In the genomic region with DNA sequence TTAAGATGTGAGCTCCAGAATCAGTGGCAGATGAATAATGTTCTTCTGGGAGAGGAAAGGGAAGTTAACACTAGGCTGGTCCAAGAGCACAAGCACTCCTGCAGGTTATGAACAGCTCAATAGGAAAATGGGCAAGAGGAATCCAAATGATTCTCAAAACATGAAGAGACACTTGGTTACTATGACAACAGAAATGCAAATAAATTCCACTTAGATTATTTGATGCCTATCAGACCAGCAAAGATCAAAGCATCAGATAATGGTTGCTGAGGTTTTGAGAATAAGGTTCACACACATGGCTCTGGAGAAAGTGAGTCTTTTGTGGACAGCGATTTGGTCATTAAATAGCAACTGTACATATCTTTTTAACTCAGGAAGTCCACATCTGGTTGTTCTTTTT, we compare ENCODE assay signal across 31 mouse cellular contexts. TPM values are rescaled to one million over a fixed set of nuclear protein-coding genes. Genes with fewer than 3 reads are reported as not detected.
A peak's percentile ranks its signal among the peaks of the same experiment; 100 is the strongest.
DNase-seq lines count a peak whose midpoint lies in the region; ATAC-seq lines count a peak whose summit lies in the region.
"Had no signal": no experiment of that assay in that cellular context is flagged by ENCODE, and none has a peak within 500 bp of the region (broad histone marks: within the 10 kb centered on the region; RNA-seq: fewer than 3 reads in every experiment).

No protein-coding gene starts in this region.

- peak; percentile 10 for ATAC-seq in activated CD4-positive, CD25-positive, alpha-beta regulatory T cell, adult 4 months
- ATAC-seq in monocyte, adult 5-6 weeks (replicated peaks; ENCODE audit: insufficient number of reproducible peaks, low FRiP score, low TSS enrichment, poor library complexity, severe bottlenecking) = no peak
- ATAC-seq: forebrain, embryonic 15.5 days; hindbrain, embryonic 16.5 days had no signal

- peak; percentile 81 for DNase-seq in CD4-positive helper T cell, adult 2 months (ENCODE audit: low read depth, low spot score)
- peak; percentile 68 for DNase-seq in CD4-positive, CD25-positive, alpha-beta regulatory T cell, adult 2 months (ENCODE audit: low read depth, low spot score)
- DNase-seq in naive thymus-derived CD4-positive, alpha-beta T cell, adult 2 months (ENCODE audit: low read depth) = peak; percentile 75
- DNase-seq in embryo, embryonic 10 days (ENCODE audit: low spot score) = no peak
- DNase-seq: adrenal gland, postnatal 10 days; adrenal gland, postnatal 36 days; cerebellum, adult 2 months; cerebellum, adult 9-11 months; cerebellum, postnatal 25 days; embryo, embryonic 11 days; gastrocnemius, postnatal 25 days; heart, adult 18-20 months; heart, postnatal 10 days; heart, postnatal 36 days had no signal

RNA-seq across cellular contexts. Expression of a gene that starts 12.0 kb away (rescaled TPM):
- polyA plus RNA-seq in activated CD4-positive, CD25-positive, alpha-beta regulatory T cell, adult 4 months (2017; shearing (Covaris generic)) = 100 to 1,000 TPM; 102 to 115 TPM
- total RNA-seq in monocyte, adult 5-6 weeks (2017) = 25.2 to 61.1 TPM (median 26.8 TPM) in 3 replicates
- total RNA-seq: gastrocnemius, adult 8-10 months; MEL had no signal
- polyA plus RNA-seq: embryonic facial prominence, embryonic 13.5 days; forebrain, embryonic 12.5 days; forebrain, embryonic 15.5 days; heart, embryonic 12.5 days; hindbrain, embryonic 10.5 days; hindbrain, embryonic 13.5 days; hindbrain, embryonic 16.5 days had no signal

RNA-seq across cellular contexts. Expression of a gene that starts 19.0 kb away (rescaled TPM):
- not detected for polyA plus RNA-seq in activated CD4-positive, CD25-positive, alpha-beta regulatory T cell, adult 4 months (2017; shearing (Covaris generic))
- total RNA-seq in monocyte, adult 5-6 weeks (2017) = not detected in 3 replicates
- total RNA-seq: adrenal gland, adult 18-20 months; adrenal gland, postnatal 10 days; adrenal gland, postnatal 36 days; common myeloid progenitor, adult 5-6 weeks; gastrocnemius, adult 8-10 months; gastrocnemius, postnatal 25 days; heart, adult 18-20 months; heart, postnatal 10 days; heart, postnatal 36 days; MEL had no signal
- polyA plus RNA-seq: cerebellum, adult 2 months; embryonic facial prominence, embryonic 10.5 days; embryonic facial prominence, embryonic 13.5 days; erythroblast, embryonic 14.5 days; forebrain, embryonic 12.5 days; forebrain, embryonic 15.5 days; heart, embryonic 12.5 days; heart, embryonic 15.5 days; hindbrain, embryonic 10.5 days; hindbrain, embryonic 13.5 days; hindbrain, embryonic 16.5 days; intestine, embryonic 14.5 days had no signal

RNA-seq across cellular contexts. Expression of a gene that starts 59.4 kb away (rescaled TPM):
- polyA plus RNA-seq in activated CD4-positive, CD25-positive, alpha-beta regulatory T cell, adult 4 months (2017; shearing (Covaris generic)) = 10 to 100 TPM; 41.5 to 42.1 TPM
- 43.8 to 58.3 TPM (median 56.8 TPM) in 3 replicates for total RNA-seq in monocyte, adult 5-6 weeks (2017)
